Mouse (Mus musculus): ENCODE measurements at regions not wholly inside any gene's neighbourhood (a gene's known extent, or its start where the extent isn't known, plus 50 kb on each side); places are given as distances from the start of the nearest gene placed in this dataset.
"Not testable (repeated sequence)": the region's sequence is repeated elsewhere in the genome, so short reads cannot be mapped to it uniquely, and the experiment has no call there.

- H3K27ac ChIP-seq; H3K4me1 ChIP-seq; H3K9me3 ChIP-seq (replicated peaks); H3K4me3 ChIP-seq; H3K4me2 ChIP-seq (replicated peaks); H3K36me3 ChIP-seq; H3K9ac ChIP-seq; H3K27me3 ChIP-seq; ATAC-seq (ENCODE audit: low FRiP score): not testable (repeated sequence)
- 89% methylated on average over 2 of the region's 2 CpGs for WGBS
Observed at GRCm38 (mm10) chr4:93555181-93555580, 219.9 kb upstream of the Tusc1 start.

GRCm38 (mm10) chr4:93552489-93553160 lies 217.3 kb upstream of the Tusc1 start:
- Histone ChIP-seq H3K27ac (no peak overlapping the region), H3K9me3 (replicated peaks) (no peaks in the 10 kb centered on the region), H3K4me2 (replicated peaks) (no peak overlapping the region), H3K9ac (no peak overlapping the region), H3K4me3 (no peak overlapping the region), H3K27me3 (no peaks in the 10 kb centered on the region), H3K36me3 (no peaks in the 10 kb centered on the region), H3K4me1 (no peaks in the 10 kb centered on the region)
- no peak for ATAC-seq (ENCODE audit: low FRiP score)
- 86% methylated on average over 4 of the region's 4 CpGs for WGBS

GRCm38 (mm10) chr4:93551086-93551485 lies 215.8 kb upstream of the Tusc1 start:
- no peak overlapping the region for H3K4me3 ChIP-seq
- H3K27me3 ChIP-seq = no peaks in the 10 kb centered on the region
- H3K4me1 ChIP-seq = no peaks in the 10 kb centered on the region
- H3K4me2 ChIP-seq (replicated peaks) = no peak overlapping the region
- ATAC-seq (ENCODE audit: low FRiP score) = no peak
- H3K36me3 ChIP-seq = no peaks in the 10 kb centered on the region
- no peak overlapping the region for H3K9ac ChIP-seq
- no peak overlapping the region for H3K27ac ChIP-seq
- no peaks in the 10 kb centered on the region for H3K9me3 ChIP-seq (replicated peaks)

- no peaks in the 10 kb centered on the region for H3K9me3 ChIP-seq (replicated peaks)
- H3K36me3 ChIP-seq = no peaks in the 10 kb centered on the region
- H3K4me2 ChIP-seq (replicated peaks) = no peak overlapping the region
- no peak overlapping the region for H3K4me3 ChIP-seq
- no peak overlapping the region for H3K27ac ChIP-seq
- no peak for ATAC-seq (ENCODE audit: low FRiP score)
- H3K9ac ChIP-seq = no peak overlapping the region
- no peaks in the 10 kb centered on the region for H3K4me1 ChIP-seq
- 60% methylated on average over 4 of the region's 4 CpGs for whole genome bisulfite sequencing
- no peaks in the 10 kb centered on the region for H3K27me3 ChIP-seq
Observed at GRCm38 (mm10) chr4:93540588-93540987, 205.3 kb upstream of the Tusc1 start.

GRCm38 (mm10) chr4:93527382-93527781 lies 192.1 kb upstream of the Tusc1 start:
- Histone ChIP-seq H3K4me3 (no peak overlapping the region), H3K36me3 (no peaks in the 10 kb centered on the region), H3K9me3 (replicated peaks) (no peaks in the 10 kb centered on the region), H3K27me3 (no peaks in the 10 kb centered on the region), H3K4me1 (no peaks in the 10 kb centered on the region), H3K4me2 (replicated peaks) (no peak overlapping the region), H3K9ac (no peak overlapping the region), H3K27ac (no peak overlapping the region)
- 82% methylated on average over 2 of the region's 2 CpGs for WGBS
- ATAC-seq (ENCODE audit: low FRiP score) = no peak

GRCm38 (mm10) chr4:93520454-93521100 lies 185.3 kb upstream of the Tusc1 start:
- ATAC-seq (ENCODE audit: low FRiP score) = no peak
- no peaks in the 10 kb centered on the region for H3K36me3 ChIP-seq
- no peak overlapping the region for H3K27ac ChIP-seq
- H3K9me3 ChIP-seq (replicated peaks) = no peaks in the 10 kb centered on the region
- H3K4me3 ChIP-seq = no peak overlapping the region
- no peaks in the 10 kb centered on the region for H3K4me1 ChIP-seq
- no peak overlapping the region for H3K4me2 ChIP-seq (replicated peaks)
- 89% methylated on average over 5 of the region's 5 CpGs for WGBS
- no peak overlapping the region for H3K9ac ChIP-seq
- no peaks in the 10 kb centered on the region for H3K27me3 ChIP-seq

- H3K4me3 ChIP-seq = no peak overlapping the region
- no peaks in the 10 kb centered on the region for H3K36me3 ChIP-seq
- ATAC-seq (ENCODE audit: low FRiP score) = no peak
- WGBS = 87% methylated on average over 5 of the region's 5 CpGs
- H3K27ac ChIP-seq = no peak overlapping the region
- H3K9ac ChIP-seq = no peak overlapping the region
- no peaks in the 10 kb centered on the region for H3K27me3 ChIP-seq
- H3K4me1 ChIP-seq = no peaks in the 10 kb centered on the region
- H3K9me3 ChIP-seq (replicated peaks) = no peaks in the 10 kb centered on the region
- H3K4me2 ChIP-seq (replicated peaks) = no peak overlapping the region
Observed at GRCm38 (mm10) chr4:93518925-93519324, 183.6 kb upstream of the Tusc1 start.

- no peaks in the 10 kb centered on the region for H3K36me3 ChIP-seq
- no peak overlapping the region for H3K9ac ChIP-seq
- no peaks in the 10 kb centered on the region for H3K4me1 ChIP-seq
- no peaks in the 10 kb centered on the region for H3K9me3 ChIP-seq (replicated peaks)
- 21% methylated on average over 1 of the region's 1 CpGs for WGBS
- no peak overlapping the region for H3K4me3 ChIP-seq
- H3K27me3 ChIP-seq = no peaks in the 10 kb centered on the region
- no peak overlapping the region for H3K4me2 ChIP-seq (replicated peaks)
- H3K27ac ChIP-seq = no peak overlapping the region
- no peak for ATAC-seq (ENCODE audit: low FRiP score)
Observed at GRCm38 (mm10) chr4:93510771-93511170, 175.5 kb upstream of the Tusc1 start.

- H3K27me3 ChIP-seq = no peaks in the 10 kb centered on the region
- no peaks in the 10 kb centered on the region for H3K9me3 ChIP-seq (replicated peaks)
- no peak overlapping the region for H3K4me2 ChIP-seq (replicated peaks)
- 79% methylated on average over 2 of the region's 2 CpGs for WGBS
- no peaks in the 10 kb centered on the region for H3K36me3 ChIP-seq
- no peak for ATAC-seq (ENCODE audit: low FRiP score)
- no peaks in the 10 kb centered on the region for H3K4me1 ChIP-seq
- no peak overlapping the region for H3K27ac ChIP-seq
- H3K4me3 ChIP-seq = no peak overlapping the region
- H3K9ac ChIP-seq = no peak overlapping the region
Observed at GRCm38 (mm10) chr4:93496871-93497270, 161.6 kb upstream of the Tusc1 start.

- Histone ChIP-seq H3K4me2 (replicated peaks) (no peak overlapping the region), H3K4me3 (no peak overlapping the region)
- 94% methylated on average over 4 of the region's 4 CpGs for WGBS
Observed at GRCm38 (mm10) chr4:93494319-93494718, 159.0 kb upstream of the Tusc1 start.

GRCm38 (mm10) chr4:93493905-93494304 lies 158.6 kb upstream of the Tusc1 start:
- Histone ChIP-seq H3K4me3 (no peak overlapping the region), H3K4me1 (no peaks in the 10 kb centered on the region), H3K27me3 (no peaks in the 10 kb centered on the region), H3K27ac (no peak overlapping the region), H3K4me2 (replicated peaks) (no peak overlapping the region), H3K36me3 (no peaks in the 10 kb centered on the region), H3K9me3 (replicated peaks) (no peaks in the 10 kb centered on the region), H3K9ac (no peak overlapping the region)
- 84% methylated on average over 2 of the region's 2 CpGs for WGBS
- ATAC-seq (ENCODE audit: low FRiP score) = no peak

More at GRCm38 (mm10) chr4:93494319-93494718, 159.0 kb upstream of the Tusc1 start:
- no peak overlapping the region for H3K27ac ChIP-seq
- no peak overlapping the region for H3K9ac ChIP-seq
- H3K27me3 ChIP-seq = no peaks in the 10 kb centered on the region
- no peaks in the 10 kb centered on the region for H3K4me1 ChIP-seq
- no peak for ATAC-seq (ENCODE audit: low FRiP score)
- H3K9me3 ChIP-seq (replicated peaks) = no peaks in the 10 kb centered on the region
- H3K36me3 ChIP-seq = no peaks in the 10 kb centered on the region

GRCm38 (mm10) chr4:93493326-93493725 lies 158.0 kb upstream of the Tusc1 start:
- no peak overlapping the region for H3K4me3 ChIP-seq
- no peak overlapping the region for H3K4me2 ChIP-seq (replicated peaks)
- H3K27ac ChIP-seq = no peak overlapping the region
- H3K9me3 ChIP-seq (replicated peaks) = no peaks in the 10 kb centered on the region
- H3K4me1 ChIP-seq = no peaks in the 10 kb centered on the region
- ATAC-seq (ENCODE audit: low FRiP score) = no peak
- H3K27me3 ChIP-seq = no peaks in the 10 kb centered on the region
- H3K36me3 ChIP-seq = no peaks in the 10 kb centered on the region
- no peak overlapping the region for H3K9ac ChIP-seq

GRCm38 (mm10) chr4:93488570-93488969 lies 153.3 kb upstream of the Tusc1 start:
- 93% methylated on average over 1 of the region's 1 CpGs for WGBS
- Histone ChIP-seq H3K9ac (no peak overlapping the region), H3K9me3 (replicated peaks) (no peaks in the 10 kb centered on the region), H3K27me3 (no peaks in the 10 kb centered on the region), H3K4me1 (no peaks in the 10 kb centered on the region), H3K4me3 (no peak overlapping the region), H3K27ac (no peak overlapping the region), H3K4me2 (replicated peaks) (no peak overlapping the region), H3K36me3 (no peaks in the 10 kb centered on the region)
- no peak for ATAC-seq (ENCODE audit: low FRiP score)
